Mouse (Mus musculus) right cerebral cortex, postnatal 25 days (tissue): ENCODE results near the gene Olfr1418.
A peak's percentile ranks its signal among the peaks of the same experiment; 100 is the strongest.
"Not testable (repeated sequence)": the region's sequence is repeated elsewhere in the genome, so short reads cannot be mapped to it uniquely, and the experiment has no call there.

ENCODE experiments used
- DNase-seq: peaks from one replicate; pipeline ENCODE4 v3.0.0; 2022

Olfr1418 gene

DNA sequence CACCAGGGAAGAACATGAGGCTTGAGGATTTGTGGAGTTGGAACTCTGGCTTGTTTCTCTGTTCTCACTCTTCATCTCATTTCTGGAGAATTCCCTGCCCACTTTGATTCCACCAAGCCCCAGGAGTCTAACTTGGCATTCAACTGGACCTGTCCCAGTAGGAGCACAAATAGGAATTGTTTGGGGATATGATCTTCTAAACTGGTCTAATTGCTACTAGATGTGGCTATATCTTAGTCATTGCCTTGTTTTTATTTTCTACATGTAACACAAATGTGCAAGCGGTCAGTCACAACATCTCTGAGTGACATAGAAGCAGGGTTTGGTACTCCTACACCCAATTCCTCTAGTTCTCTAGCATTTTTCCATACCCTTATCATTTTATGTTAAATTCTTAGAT, at the start of gene Olfr1418:
Gene Olfr1418, minus strand, starts transcription at position 101 of the 400 bp plus-strand sequence.
- DNase-seq: no peak

GRCm38 (mm10) chr19:11886265-11886664, 25.4 kb upstream of the Olfr1418 start, which contains the start of gene Olfr1420:
TSS of gene Olfr1420 (plus strand) at chr19:11886565.
- no peak for DNase-seq

DNA sequence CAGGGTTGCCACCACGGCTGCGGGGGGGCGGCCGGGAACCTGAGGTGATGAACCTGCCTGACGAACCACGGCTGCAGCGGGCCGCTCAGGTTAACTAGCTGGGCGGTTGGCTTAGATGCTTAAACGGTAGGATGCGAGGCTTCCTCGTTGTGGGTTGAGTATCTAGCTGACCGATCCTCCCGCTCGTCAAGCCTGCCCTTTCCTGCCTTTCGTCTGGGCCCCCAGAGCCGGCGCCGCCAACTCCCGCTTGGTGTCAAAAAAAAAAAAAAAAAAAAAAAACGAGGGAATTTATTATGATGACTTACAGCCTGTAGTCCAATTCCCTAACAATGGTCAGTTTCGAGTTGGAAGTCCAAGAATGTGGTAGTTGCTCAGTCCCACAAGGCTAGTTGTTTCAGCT, 17.5 kb upstream of the Olfr1418 start:
- not testable (repeated sequence) for DNase-seq

GRCm38 (mm10) chr19:11875006-11875405, 14.1 kb upstream of the Olfr1418 start, which contains the start of gene Olfr1419:
TSS of gene Olfr1419 (minus strand) at chr19:11875106.
- no peak for DNase-seq

- no peak for DNase-seq
Measured at GRCm38 (mm10) chr19:11867837-11868236, 7.0 kb upstream of the Olfr1418 start.

GRCm38 (mm10) chr19:11856506-11856905, 4.4 kb downstream of the Olfr1418 start:
- DNase-seq: no peak

DNA sequence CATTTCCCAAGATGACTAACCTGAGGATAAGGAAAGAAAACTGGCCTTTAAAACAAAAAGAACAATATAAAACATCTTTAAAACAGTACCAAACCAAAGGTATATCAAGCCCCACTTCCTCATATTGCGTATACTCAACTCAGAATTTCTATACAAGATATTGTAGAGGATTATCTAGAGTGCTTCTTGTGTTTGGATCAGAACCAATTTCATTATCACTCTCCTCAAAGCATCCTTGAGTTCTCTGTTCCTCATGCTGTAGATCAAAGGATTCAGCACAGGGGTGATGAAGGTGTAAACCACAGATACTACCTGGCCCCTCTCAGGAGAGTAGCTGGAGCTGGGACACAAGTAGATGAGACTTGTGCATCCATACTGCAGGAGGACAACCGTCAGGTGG, 6.0 kb downstream of the Olfr1418 start:
- no peak for DNase-seq

GRCm38 (mm10) chr19:11852652-11853051, 8.2 kb downstream of the Olfr1418 start:
- no peak for DNase-seq

DNA sequence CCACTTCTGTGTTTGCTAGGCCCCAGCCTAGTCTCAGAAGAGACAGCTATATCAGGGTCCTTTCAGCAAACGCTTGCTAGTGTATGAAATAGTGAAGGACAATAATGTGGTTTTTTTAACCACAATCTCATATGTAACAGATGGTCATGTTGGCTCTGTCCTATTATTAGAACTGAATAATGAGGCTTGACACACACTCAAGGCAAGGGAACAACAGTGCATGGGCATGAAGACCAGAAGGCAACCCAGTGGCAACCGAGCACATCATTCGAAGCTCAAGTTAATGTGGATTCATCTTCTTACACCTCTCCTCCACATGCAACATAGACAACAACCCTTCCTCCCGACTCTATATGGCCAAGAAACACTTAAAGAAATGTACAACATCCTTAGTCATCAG, 14.5 kb downstream of the Olfr1418 start:
- no peak for DNase-seq

DNA sequence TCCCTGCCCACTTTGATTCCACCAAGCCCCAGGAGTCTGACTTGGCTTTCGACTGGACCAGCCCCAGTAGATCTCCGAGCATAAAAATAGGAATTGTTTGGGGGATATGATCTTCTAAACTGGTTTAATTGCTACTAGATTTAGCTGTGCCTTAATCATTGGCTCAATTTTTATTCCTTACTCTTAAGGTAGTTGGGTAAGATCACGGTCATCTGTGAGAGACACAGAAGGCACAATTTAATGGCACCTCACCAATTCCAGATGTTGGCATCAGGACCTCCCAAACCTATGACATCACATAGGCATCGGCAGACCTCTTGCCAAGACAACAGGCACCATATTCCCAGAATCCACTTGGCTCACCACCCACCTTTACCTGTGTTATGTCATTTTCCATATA, 21.7 kb downstream of the Olfr1418 start, which contains the start of gene Olfr1417:
Gene Olfr1417, minus strand, starts transcription at position 101 of the 400 bp plus-strand sequence.
- no peak for DNase-seq

DNA sequence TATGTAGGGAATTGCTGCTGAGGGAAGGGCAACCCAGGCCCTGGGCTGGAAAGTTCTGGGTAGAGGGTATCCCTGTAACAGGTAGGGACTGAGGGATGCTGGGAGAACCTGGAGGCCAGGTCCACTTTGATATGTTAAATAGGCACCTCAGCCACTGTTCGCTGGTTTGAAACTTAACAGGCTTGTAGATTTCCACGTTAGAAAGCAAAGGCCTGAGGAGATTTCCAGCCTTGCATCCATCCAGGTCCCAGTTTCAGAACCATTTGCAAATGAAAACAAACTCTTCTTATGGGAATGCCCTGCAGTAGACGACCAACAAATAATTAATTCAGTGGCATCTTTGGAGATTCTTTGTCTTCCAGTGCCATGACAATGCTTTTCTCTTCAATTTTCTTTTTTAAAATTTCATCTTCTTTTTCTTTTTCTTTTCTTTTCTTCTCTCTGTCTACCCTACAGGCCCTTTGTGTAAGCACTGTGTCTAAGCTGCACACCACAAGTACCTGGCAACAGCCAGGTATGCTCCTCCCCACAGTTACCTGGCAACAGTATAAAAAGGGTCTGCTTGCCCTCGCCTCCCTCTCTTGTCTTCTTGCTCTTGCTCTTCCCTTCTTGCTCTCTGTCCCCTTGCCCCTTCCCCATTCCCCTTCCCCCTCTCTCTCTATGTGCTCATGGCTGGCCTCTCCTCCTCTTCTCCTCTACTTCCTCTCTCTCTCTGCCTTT, 37.4 kb downstream of the Olfr1418 start:
- DNase-seq: no peak

GRCm38 (mm10) chr19:11820211-11820610, 40.7 kb downstream of the Olfr1418 start:
- no peak for DNase-seq

- DNase-seq: peak; percentile 41
Measured at GRCm38 (mm10) chr19:11819800-11820199, 41.1 kb downstream of the Olfr1418 start.

GRCm38 (mm10) chr19:11819143-11819700, 41.6 kb downstream of the Olfr1418 start, which contains the start of gene Stx3:
TSS of gene Stx3 (minus strand) at chr19:11819403.
- no peak for DNase-seq

DNA sequence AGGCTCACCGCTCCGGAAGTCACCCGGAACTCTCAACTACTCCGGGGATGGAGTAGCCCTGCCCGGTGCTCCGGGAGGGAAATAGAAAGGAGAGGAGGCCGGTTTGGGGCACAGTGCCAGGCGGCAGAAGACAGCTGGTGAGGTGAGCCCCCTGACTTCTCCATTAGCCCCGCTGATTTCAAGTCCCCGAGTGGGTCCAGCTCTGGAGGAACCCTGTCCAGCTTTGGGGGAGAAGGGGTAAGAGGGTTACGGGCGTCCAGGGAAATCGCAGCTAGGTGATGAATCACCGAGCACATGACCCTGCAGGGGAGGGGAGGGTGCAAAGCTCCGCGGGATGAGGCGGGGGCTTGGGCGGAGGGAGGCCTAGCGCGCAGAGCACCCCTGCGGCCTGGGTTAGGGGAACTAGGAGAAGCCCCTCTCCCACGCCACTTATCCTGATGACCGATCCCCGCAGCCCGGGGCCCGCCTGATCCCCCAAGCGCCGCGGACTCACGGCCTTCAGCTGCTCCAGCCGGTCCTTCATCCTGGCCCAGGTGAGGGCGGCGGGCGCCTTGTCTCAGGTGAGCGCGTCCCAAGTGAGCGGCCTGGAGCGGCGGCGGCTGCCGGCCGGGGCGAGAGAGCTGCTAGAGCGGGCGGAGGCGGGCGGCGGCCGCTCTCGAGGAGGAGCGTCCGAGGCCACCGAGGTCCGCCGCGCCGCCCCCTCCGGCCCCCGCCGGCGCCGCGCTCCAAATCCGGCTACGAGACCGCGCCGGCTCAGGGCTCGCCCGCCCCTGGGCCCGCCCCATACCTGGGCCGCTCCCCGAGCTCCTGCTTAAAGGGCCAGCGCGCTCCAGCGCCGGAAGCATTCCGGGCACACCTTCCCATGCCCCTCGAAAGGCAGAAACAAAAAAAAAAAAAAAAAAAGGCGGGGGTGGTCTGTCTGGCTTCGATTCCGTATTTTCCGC, 42.4 kb downstream of the Olfr1418 start:
- DNase-seq: peak; percentile 65

DNA sequence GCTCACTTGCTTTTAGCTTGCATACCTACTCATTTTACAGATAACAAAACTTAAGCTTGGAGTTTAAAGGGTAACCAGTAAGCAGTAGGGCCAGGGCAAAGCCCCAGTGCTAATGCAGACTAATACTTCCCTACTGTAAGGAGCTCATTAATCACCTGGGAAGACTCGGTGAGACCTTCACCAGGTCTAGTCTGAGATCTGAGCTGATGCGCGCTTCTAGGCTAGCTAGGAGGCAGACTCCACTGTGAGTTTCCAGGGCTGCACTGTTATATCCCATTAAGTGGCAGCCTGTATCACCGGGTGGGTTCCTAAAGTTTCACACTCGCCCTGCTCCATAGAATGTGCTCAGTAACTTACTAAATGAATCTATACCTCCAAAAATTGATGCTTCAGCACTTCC, 43.3 kb downstream of the Olfr1418 start:
- DNase-seq: no peak

DNA sequence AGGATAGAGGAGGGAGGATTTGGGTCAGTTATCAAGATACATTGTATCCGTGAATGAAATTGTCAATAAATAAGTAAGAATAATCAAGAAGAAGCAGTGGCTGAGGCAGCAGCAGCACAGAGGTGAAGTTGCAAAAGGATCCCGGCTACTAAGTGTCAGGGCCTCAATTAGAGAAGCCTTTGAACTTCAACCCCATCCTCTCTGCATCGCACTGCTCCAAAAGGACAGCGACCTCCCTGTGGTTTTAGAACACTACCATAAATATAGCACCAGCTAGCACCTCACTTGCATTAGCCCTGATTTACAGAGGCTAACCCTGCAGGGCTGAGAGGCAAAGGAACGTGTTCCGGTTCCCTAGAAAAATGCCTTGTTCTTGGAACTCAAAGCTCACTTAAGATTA, 44.2 kb downstream of the Olfr1418 start:
- DNase-seq: no peak

DNA sequence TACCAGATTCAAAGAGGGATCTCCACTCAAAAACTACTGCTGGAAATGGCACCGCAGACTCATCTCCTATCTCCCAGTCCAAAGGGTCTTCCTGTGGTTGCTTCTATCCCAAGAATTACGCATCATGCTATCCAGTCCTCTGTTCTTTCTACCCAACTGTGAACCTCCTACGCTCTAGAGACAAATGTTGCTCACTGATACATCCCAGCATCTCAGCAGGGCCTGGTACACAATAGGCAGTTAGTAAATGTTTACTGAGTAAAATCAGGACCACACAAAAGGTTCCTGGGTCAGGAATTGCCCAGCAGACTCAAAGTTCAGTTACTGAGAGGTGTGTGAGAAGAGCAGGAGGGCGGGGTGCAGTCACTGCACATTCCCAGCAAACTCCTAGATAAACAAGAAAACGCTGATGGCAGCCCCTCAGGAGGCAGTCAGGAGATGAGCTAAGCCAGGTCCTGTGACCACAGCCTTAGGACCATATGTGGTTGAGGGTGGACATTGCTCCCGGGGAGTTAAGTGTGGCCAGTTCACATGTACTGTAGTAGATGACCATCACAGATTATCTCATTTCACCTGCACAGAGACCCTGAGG, 46.0 kb downstream of the Olfr1418 start:
- DNase-seq: no peak

DNA sequence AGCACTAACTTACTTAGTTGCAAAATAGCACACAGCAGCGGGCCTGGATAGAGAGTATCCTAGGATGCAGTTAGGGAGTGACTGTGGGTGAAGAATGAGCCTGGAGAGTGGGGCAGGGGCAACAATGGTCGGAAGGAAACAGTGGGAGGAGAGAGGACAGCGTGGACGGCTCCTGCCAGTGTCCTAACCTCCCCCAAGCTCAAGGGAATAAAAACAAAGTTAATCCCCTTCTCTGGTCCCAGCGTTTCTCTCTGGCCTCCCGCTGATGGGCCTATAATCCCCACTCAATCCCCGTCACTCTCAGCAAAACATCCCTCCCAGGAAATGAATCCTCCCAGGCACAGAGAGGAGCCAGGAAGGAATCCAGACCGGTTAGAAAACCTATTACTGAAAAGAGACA, 47.2 kb downstream of the Olfr1418 start:
- DNase-seq: no peak

DNA sequence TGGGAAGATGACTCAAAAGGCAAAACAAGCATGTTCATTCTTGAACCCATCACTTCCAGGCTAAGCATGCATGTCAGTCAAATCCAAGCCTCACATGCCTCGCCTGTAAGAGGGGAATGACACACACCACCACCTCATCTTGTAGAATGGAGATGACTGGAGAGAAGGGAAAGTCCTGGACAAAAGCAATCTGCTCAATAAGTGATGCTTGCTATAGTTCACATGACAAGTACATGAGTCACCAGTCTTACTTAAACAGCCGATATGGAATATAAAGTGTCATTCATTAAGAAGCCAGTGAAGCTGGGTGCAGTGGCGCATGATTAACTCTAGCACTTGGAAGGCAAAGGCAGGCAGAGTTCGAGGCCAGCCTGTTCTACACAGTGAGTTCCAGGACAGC, 47.7 kb downstream of the Olfr1418 start:
- DNase-seq: no peak

DNA sequence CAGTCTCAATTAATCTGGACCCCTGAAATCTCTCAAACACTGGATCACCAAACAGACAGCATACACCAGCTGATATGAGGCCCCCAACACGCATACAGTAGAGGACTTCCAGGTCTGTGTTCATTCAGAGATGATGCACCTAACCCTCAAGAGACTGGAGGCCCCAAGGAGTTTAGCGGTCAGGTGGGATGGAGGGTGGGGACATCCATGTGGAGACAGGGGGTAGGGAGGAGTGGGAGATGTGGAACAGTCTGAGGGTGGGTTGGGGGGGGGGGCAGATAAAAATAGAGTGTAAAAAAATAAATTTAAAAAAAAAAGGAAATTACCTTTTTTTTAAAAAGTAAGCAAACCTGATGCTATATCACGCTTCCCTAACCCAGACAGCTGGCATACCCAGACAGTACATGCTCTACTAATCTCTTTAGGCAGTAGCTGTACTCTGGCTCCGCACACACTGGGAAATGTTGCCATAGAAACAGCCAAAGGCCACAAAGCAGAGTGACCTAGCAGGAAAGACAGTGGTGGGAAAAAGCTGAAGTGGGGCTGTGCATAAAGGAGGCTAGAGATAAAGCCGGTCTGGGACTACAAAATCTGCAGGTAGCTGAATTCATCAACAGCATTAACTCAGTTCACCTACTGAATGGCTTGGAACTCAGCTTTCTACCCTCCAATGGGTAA, 49.0 kb downstream of the Olfr1418 start:
- DNase-seq: no peak

GRCm38 (mm10) chr19:11810856-11811255, 50.0 kb downstream of the Olfr1418 start:
- no peak for DNase-seq
